Comparison of ENCODE assay signal across 17 mouse cellular contexts in genomic region chr11:97579088-97579857, GRCm38 (mm10). TPM values are rescaled to one million over a fixed set of nuclear protein-coding genes. Genes with fewer than 3 reads are reported as not detected.
DNase-seq lines count a peak whose midpoint lies in the region; ATAC-seq and TF ChIP-seq lines count a peak whose summit lies in the region.
"Had no signal": no experiment of that assay in that cellular context is flagged by ENCODE, and none has a peak within 500 bp of the region (broad histone marks: within the 10 kb centered on the region; RNA-seq: fewer than 3 reads in every experiment).

No protein-coding gene starts in this region.

- DNase-seq in kidney, adult 18-20 months, result no peak
- peak; percentile 63 for DNase-seq in ZHBTc4 (ENCODE audit: low read depth, low spot score)
- DNase-seq in midbrain, embryonic 11.5 days (ENCODE audit: low spot score, missing footprints), result peak; percentile 91
- DNase-seq in gastrocnemius, postnatal 10 days, result no peak
- DNase-seq in embryo, embryonic 10 days (ENCODE audit: low spot score), result no peak
- DNase-seq: heart, adult 11 months; kidney, adult 8-10 months; liver, postnatal 0 days; right cerebral cortex, adult 18-20 months had no signal

- H3K9ac ChIP-seq in kidney, embryonic 15.5 days, result no peak overlapping the region
- peak overlapping the region; percentile 36; the same call in 1 of the 2 replicates for H3K9ac ChIP-seq in midbrain, embryonic 11.5 days (ENCODE audit: low read length)
- H3K9ac ChIP-seq: heart, embryonic 15.5 days; hindbrain, embryonic 14.5 days; limb, embryonic 13.5 days; liver, postnatal 0 days had no signal

- H3K4me2 ChIP-seq in kidney, embryonic 15.5 days, result no peak overlapping the region
- H3K4me2 ChIP-seq in midbrain, embryonic 11.5 days, result peak overlapping the region; percentile 4; the same call in 1 of the 2 replicates
- H3K4me2 ChIP-seq: heart, embryonic 15.5 days; hindbrain, embryonic 14.5 days; limb, embryonic 13.5 days had no signal

- H3K4me1 ChIP-seq in kidney, embryonic 15.5 days, result peaks cover 32% of the 10 kb centered on the region
- peaks cover 51% of the 10 kb centered on the region for H3K4me1 ChIP-seq in E14TG2a.4 (replicated peaks; ENCODE audit: low read depth, low read length)
- peaks cover 19% of the 10 kb centered on the region for H3K4me1 ChIP-seq in midbrain, embryonic 11.5 days (ENCODE audit: control insufficient read depth, insufficient read depth, low read length)

- ATAC-seq in kidney, embryonic 15.5 days (replicated peaks; ENCODE audit: low FRiP score), result no peak
- ATAC-seq in midbrain, embryonic 11.5 days (ENCODE audit: low FRiP score), result no peak
- ATAC-seq in erythroid progenitor cell, adult 5-6 weeks (replicated peaks; ENCODE audit: low FRiP score, poor library complexity, severe bottlenecking), result no peak
- ATAC-seq: liver, postnatal 0 days had no signal

- no peaks in the 10 kb centered on the region for H3K9me3 ChIP-seq in kidney, embryonic 15.5 days (replicated peaks)
- H3K9me3 ChIP-seq in E14TG2a.4 (ENCODE audit: low read length), result no peaks in the 10 kb centered on the region
- no peaks in the 10 kb centered on the region for H3K9me3 ChIP-seq in midbrain, embryonic 11.5 days (ENCODE audit: control insufficient read depth, low read length)
- H3K9me3 ChIP-seq: heart, embryonic 15.5 days; limb, embryonic 13.5 days had no signal

- 11% methylated on average over 10 of the region's 10 CpGs for WGBS in kidney, embryonic 15.5 days
- 17% methylated on average over 10 of the region's 10 CpGs for WGBS in midbrain, embryonic 11.5 days

- no peak overlapping the region for H3K4me3 ChIP-seq in kidney, embryonic 15.5 days (replicated peaks)
- H3K4me3 ChIP-seq in E14TG2a.4 (replicated peaks; ENCODE audit: low read length), result 0 out of 2 replicates have a peak overlapping the region, but pooled peaks have one; percentile 1
- no peak overlapping the region for H3K4me3 ChIP-seq in midbrain, embryonic 11.5 days (ENCODE audit: low read depth, low read length)
- H3K4me3 ChIP-seq: heart, embryonic 15.5 days; layer of hippocampus, adult 2 months; limb, embryonic 13.5 days had no signal

- no peaks in the 10 kb centered on the region for H3K36me3 ChIP-seq in kidney, embryonic 15.5 days
- no peaks in the 10 kb centered on the region for H3K36me3 ChIP-seq in E14TG2a.4 (ENCODE audit: insufficient read depth, low read length)
- no peaks in the 10 kb centered on the region for H3K36me3 ChIP-seq in midbrain, embryonic 11.5 days (ENCODE audit: control insufficient read depth, insufficient read depth, low read length)
- H3K36me3 ChIP-seq: heart, embryonic 15.5 days; limb, embryonic 13.5 days had no signal

- peaks cover 57% of the 10 kb centered on the region for H3K27me3 ChIP-seq in kidney, embryonic 15.5 days
- peaks cover 32% of the 10 kb centered on the region for H3K27me3 ChIP-seq in E14TG2a.4 (ENCODE audit: insufficient read depth, low read length)
- H3K27me3 ChIP-seq in midbrain, embryonic 11.5 days (ENCODE audit: control insufficient read depth, insufficient read depth, low read length), result no peaks in the 10 kb centered on the region

- H3K27ac ChIP-seq in kidney, embryonic 15.5 days, result peak overlapping the region; percentile 66; the same call in 1 of the 2 replicates
- H3K27ac ChIP-seq in midbrain, embryonic 11.5 days (ENCODE audit: low read depth, low read length), result peak overlapping the region; percentile 30
- H3K27ac ChIP-seq: heart, embryonic 15.5 days; hindbrain, embryonic 14.5 days; layer of hippocampus, adult 2 months; limb, embryonic 13.5 days had no signal

- TF ChIP-seq CTCF in E14TG2a.4 (conservative IDR thresholded peaks at IDR 0.05; ENCODE audit: low read length), result no peak

RNA-seq across cellular contexts. Expression of gene Srcin1, which starts 3.3 kb away (rescaled TPM):
- 0.83 and 0.85 TPM in 2 replicates for polyA plus RNA-seq in kidney, embryonic 15.5 days (2015; fragmentation: Nextera tagmentation; extraction: Ambion mirVana)
- polyA plus RNA-seq in midbrain, embryonic 11.5 days (2014; fragmentation: Nextera tagmentation; extraction: Ambion mirVana), result 1.7 and 2.2 TPM in 2 replicates
- not detected in 2 replicates for total RNA-seq in erythroid progenitor cell, adult 5-6 weeks (2015; ENCODE audit: low replicate concordance)
- not detected in 2 replicates for total RNA-seq in erythroid progenitor cell, adult 5-6 weeks (2017; ENCODE audit: low replicate concordance)
- 1 to 10 TPM; 1.1 to 1.4 TPM for total RNA-seq in gastrocnemius, postnatal 10 days (2021)
- total RNA-seq: megakaryocyte progenitor cell, adult 5-6 weeks had no signal

RNA-seq across cellular contexts. Expression of gene Epop, which starts 50.2 kb away (rescaled TPM):
- 4.3 and 5.1 TPM in 2 replicates for polyA plus RNA-seq in kidney, embryonic 15.5 days (2015; fragmentation: Nextera tagmentation; extraction: Ambion mirVana)
- 7.0 and 12.0 TPM in 2 replicates for polyA plus RNA-seq in midbrain, embryonic 11.5 days (2014; fragmentation: Nextera tagmentation; extraction: Ambion mirVana)
- total RNA-seq in erythroid progenitor cell, adult 5-6 weeks (2015; ENCODE audit: low replicate concordance), result 1.4 TPM in 1 of 2 replicates, not detected in the other
- not detected in 2 replicates for total RNA-seq in erythroid progenitor cell, adult 5-6 weeks (2017; ENCODE audit: low replicate concordance)
- under 1 TPM; 0.59 to 0.68 TPM for total RNA-seq in gastrocnemius, postnatal 10 days (2021)

Comparison
In these comparisons a context has a peak if more than half of its experiments do, and no peak if none do; other contexts are left out.
1. DNase-seq: peak in ZHBTc4 (single experiment) and midbrain, embryonic 11.5 days (single experiment); none in kidney, adult 18-20 months (single experiment), gastrocnemius, postnatal 10 days (single experiment) and embryo, embryonic 10 days (single experiment).